Mouse (Mus musculus) liver, embryonic 12.5 days (tissue): ENCODE data around the gene Siglec1. TPM values are rescaled to one million over a fixed set of nuclear protein-coding genes. Genes with fewer than 3 reads are reported as not detected.
A peak's percentile ranks its signal among the peaks of the same experiment; 100 is the strongest.

ENCODE experiments used
- ATAC-seq: fragments of 200-750 bp; cut with Nextera tagmentation; 2 replicates; pipeline ENCODE4 v1.8.0; 2017; ENCODE audit warnings: moderate number of reproducible peaks, mild to moderate bottlenecking, moderate library complexity
- H3K27ac ChIP-seq: fragments of 300-500 bp; sonication (generic); 2 replicates; pipeline ENCODE4 v1.5.1; 2016; ENCODE audit warnings: mild to moderate bottlenecking
- H3K27me3 ChIP-seq: fragments of 300-500 bp; sonication (generic); replicated peaks from 2 replicates; pipeline ENCODE4 v1.6.1; 2016; ENCODE audit warnings: mild to moderate bottlenecking, moderate library complexity
- H3K36me3 ChIP-seq: fragments of 300-500 bp; sonication (generic); 2 replicates; pipeline ENCODE4 v1.6.1; 2016; ENCODE audit warnings: mild to moderate bottlenecking, moderate library complexity
- H3K4me1 ChIP-seq: fragments of 300-500 bp; sonication (generic); 2 replicates; pipeline ENCODE4 v1.6.1; 2016
- H3K4me2 ChIP-seq: fragments of 300-500 bp; sonication (generic); 2 replicates; pipeline ENCODE4 v1.6.1; 2016; ENCODE audit warnings: mild to moderate bottlenecking, moderate library complexity
- H3K4me3 ChIP-seq: fragments of 300-500 bp; sonication (generic); 2 replicates; pipeline ENCODE4 v1.5.1; 2016; ENCODE audit warnings: mild to moderate bottlenecking, moderate library complexity
- H3K9ac ChIP-seq: fragments of 300-500 bp; sonication (generic); 2 replicates; pipeline ENCODE4 v1.6.1; 2016; ENCODE audit warnings: mild to moderate bottlenecking, moderate library complexity
- H3K9me3 ChIP-seq: fragments of 300-500 bp; sonication (generic); replicated peaks from 2 replicates; pipeline ENCODE4 v1.6.1; 2016; ENCODE audit warnings: mild to moderate bottlenecking, moderate library complexity
- WGBS: fragments of 180-500 bp; shearing (Covaris S2); methylation state at CpG from one replicate; pipeline ENCODE4 v1.1.7; 2016; ENCODE audit not compliant: insufficient replicate concordance; 5-methylcytosine and 5-hydroxymethylcytosine counted together
- microRNA-seq: library from miRNA; unstranded; fragments of <30 nt; microRNA quantifications from one replicate; pipeline ENCODE4, GENCODE M21; 2017
- polyA plus RNA-seq: library from polyadenylated mRNA; unstranded; fragments of >200 nt; fragmentation: Nextera tagmentation; extraction: Ambion mirVana; gene quantifications from 2 replicates; pipeline ENCODE4 v1.2.1, GENCODE M21; 2016

Gene Siglec1
- polyA plus RNA-seq, 1 experiment from 2014 or later, result 0.36 TPM

DNA sequence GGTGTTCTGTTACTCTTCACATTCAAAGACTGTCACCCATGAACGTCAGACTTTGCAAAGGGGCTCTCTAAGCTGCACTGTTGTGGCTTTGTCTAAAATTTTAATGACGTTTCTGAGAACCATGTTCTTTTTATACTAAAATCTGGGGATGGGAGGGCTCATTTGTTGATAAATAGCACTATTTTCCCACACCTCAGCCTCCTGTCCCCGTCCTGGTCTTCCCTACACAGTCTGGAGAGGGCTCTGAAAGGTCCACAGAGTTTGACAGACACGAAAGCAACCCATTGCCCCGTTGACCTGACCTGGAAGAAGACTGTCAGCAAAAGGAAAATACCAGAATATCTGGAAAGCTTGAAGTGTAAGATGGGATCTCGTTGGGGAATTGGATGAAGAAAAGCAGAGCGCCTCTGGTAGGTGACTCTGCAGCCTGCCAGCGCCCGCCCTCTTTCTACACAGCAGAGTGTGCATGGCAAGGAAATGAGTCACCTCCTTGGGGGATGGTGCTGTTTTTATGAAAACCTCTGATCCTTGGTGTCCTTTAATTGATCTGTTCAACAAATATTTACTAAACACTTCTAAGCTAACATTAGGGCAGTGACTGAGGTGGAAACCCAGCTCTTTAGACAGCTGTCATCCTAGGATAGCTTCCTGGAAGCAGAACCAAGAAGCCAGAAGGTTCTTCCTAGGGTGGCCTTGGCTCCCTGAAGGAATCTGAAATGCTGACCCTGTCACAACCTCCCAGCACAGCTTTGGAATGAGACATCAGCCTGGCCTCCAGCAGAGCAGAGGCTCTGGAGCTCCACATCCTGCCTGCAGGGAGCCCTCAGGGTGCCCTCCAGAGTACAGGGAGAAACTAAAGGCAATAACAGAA, 57.3 kb downstream of the Siglec1 start:
- no peaks in the 10 kb centered on the region for H3K27me3 ChIP-seq
- 60% methylated on average over 9 of the region's 9 CpGs for WGBS
- H3K9ac ChIP-seq, result no peak overlapping the region
- no peak overlapping the region for H3K4me2 ChIP-seq
- no peak overlapping the region for H3K4me3 ChIP-seq
- peak; percentile 25; the same call in 1 of the 2 replicates for ATAC-seq
- H3K4me1 ChIP-seq, result peaks cover 41% of the 10 kb centered on the region
- H3K27ac ChIP-seq, result peak overlapping the region; percentile 63; the same call in 1 of the 2 replicates
- no peaks in the 10 kb centered on the region for H3K9me3 ChIP-seq
- H3K36me3 ChIP-seq, result peaks cover 24% of the 10 kb centered on the region

DNA sequence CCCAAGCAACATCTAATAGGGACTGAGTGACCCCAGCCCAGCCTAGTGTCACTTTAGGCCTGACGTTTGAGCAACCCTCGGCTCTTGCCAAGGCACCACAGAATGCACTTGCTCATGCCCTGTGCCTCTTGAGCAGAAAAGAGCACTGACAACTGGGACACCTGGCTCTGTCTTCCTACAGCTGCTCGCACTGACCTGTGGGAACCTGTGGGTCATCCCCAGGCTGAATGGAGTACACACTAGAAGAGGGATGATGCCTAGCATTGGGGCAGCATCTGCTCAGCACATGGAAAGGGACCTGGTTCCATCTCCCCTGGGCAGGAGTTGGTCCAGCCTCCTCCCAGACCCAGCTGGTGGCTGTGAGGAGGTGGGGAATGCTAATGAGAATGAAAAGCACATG, 59.6 kb downstream of the Siglec1 start:
- ATAC-seq, result no peak

GRCm38 (mm10) chr2:131025230-131025629, 61.3 kb downstream of the Siglec1 start:
- H3K36me3 ChIP-seq, result peaks cover 55% of the 10 kb centered on the region
- H3K9me3 ChIP-seq, result no peaks in the 10 kb centered on the region
- H3K27me3 ChIP-seq, result no peaks in the 10 kb centered on the region
- 65% methylated on average over 2 of the region's 2 CpGs for WGBS
- H3K4me1 ChIP-seq, result peaks cover 20% of the 10 kb centered on the region
- no peak overlapping the region for H3K9ac ChIP-seq
- H3K4me2 ChIP-seq, result no peak overlapping the region
- no peak overlapping the region for H3K27ac ChIP-seq
- ATAC-seq, result no peak
- no peak overlapping the region for H3K4me3 ChIP-seq

More for the DNA sequence above, 59.6 kb downstream of the Siglec1 start:
- no peaks in the 10 kb centered on the region for H3K9me3 ChIP-seq
- H3K9ac ChIP-seq, result no peak overlapping the region
- peaks cover 45% of the 10 kb centered on the region for H3K36me3 ChIP-seq
- no peak overlapping the region for H3K4me3 ChIP-seq
- no peak overlapping the region for H3K27ac ChIP-seq
- no peaks in the 10 kb centered on the region for H3K27me3 ChIP-seq
- H3K4me1 ChIP-seq, result peaks cover 35% of the 10 kb centered on the region
- no peak overlapping the region for H3K4me2 ChIP-seq
- 78% methylated on average over 3 of the region's 3 CpGs for WGBS

Small RNA genes within 50 kb of the gene (microRNA-seq; reads per million reads assigned to microRNA genes)
- gene Mir6973b, result not detected

Other genes with a start within 250 kb of the Siglec1 start
- 10.6 and 13.3 TPM in 2 replicates for gene 4930402H24Rik, start 180.4 kb downstream of the Siglec1 start, polyA plus RNA-seq
- gene Atrn, start 180.3 kb downstream of the Siglec1 start, polyA plus RNA-seq, result 3.7 and 4.1 TPM in 2 replicates
- gene Gfra4, start 43.7 kb downstream of the Siglec1 start, polyA plus RNA-seq, result 0.86 and 1.6 TPM in 2 replicates
- gene Adam33, start 23.0 kb downstream of the Siglec1 start, polyA plus RNA-seq, result 0.62 and 0.90 TPM in 2 replicates
- 4.2 TPM in 2 replicates for gene Hspa12b, start 40.5 kb upstream of the Siglec1 start, polyA plus RNA-seq
- not detected in 2 replicates for gene Gm11037, start 46.7 kb upstream of the Siglec1 start, polyA plus RNA-seq
- gene 1700037H04Rik, start 73.3 kb upstream of the Siglec1 start, polyA plus RNA-seq, result 131 and 141 TPM in 2 replicates
- 5.9 and 6.5 TPM in 2 replicates for gene Cenpb, start 93.3 kb upstream of the Siglec1 start, polyA plus RNA-seq
- gene Cdc25b, start 100.2 kb upstream of the Siglec1 start, polyA plus RNA-seq, result 172 and 182 TPM in 2 replicates
- 1.0 and 1.1 TPM in 2 replicates for gene Spef1, start 100.5 kb upstream of the Siglec1 start, polyA plus RNA-seq
- gene Ap5s1, start 120.3 kb upstream of the Siglec1 start, polyA plus RNA-seq, result 16.4 and 17.0 TPM in 2 replicates
- gene Mavs, start 147.3 kb upstream of the Siglec1 start, polyA plus RNA-seq, result 31.8 and 33.3 TPM in 2 replicates
- 42.0 and 44.8 TPM in 2 replicates for gene Pank2, start 175.7 kb upstream of the Siglec1 start, polyA plus RNA-seq